Mouse (Mus musculus) heart, postnatal 0 days (tissue): ENCODE measurements around the gene Rufy4. TPM values are rescaled to one million over a fixed set of nuclear protein-coding genes. Genes with fewer than 3 reads are reported as not detected.
"Not testable (repeated sequence)": the region's sequence is repeated elsewhere in the genome, so short reads cannot be mapped to it uniquely, and the experiment has no call there.

ENCODE experiments used
- ATAC-seq: fragments of 200-750 bp; cut with Nextera tagmentation; 2 replicates; pipeline ENCODE4 v1.8.0; 2017; ENCODE audit warnings: low read depth, moderate number of reproducible peaks, moderate library complexity; ENCODE audit not compliant: insufficient read depth
- DNase-seq: peaks from one replicate; pipeline ENCODE4 v3.0.0-alpha.2; 2016; ENCODE audit warnings: low spot score
- H3K27ac ChIP-seq: fragments of 300-500 bp; sonication (generic); 2 replicates; pipeline ENCODE4 v1.5.1; 2014; ENCODE audit warnings: low read depth, mild to moderate bottlenecking
- H3K27me3 ChIP-seq: fragments of 300-500 bp; sonication (generic); 2 replicates; pipeline ENCODE4 v1.6.1; 2014; ENCODE audit warnings: low read length, mixed read lengths; ENCODE audit not compliant: control insufficient read depth, insufficient read depth
- H3K36me3 ChIP-seq: fragments of 300-500 bp; sonication (generic); replicated peaks from 2 replicates; pipeline ENCODE4 v1.6.1; 2014; ENCODE audit warnings: low read length, mixed read lengths; ENCODE audit not compliant: control insufficient read depth, insufficient read depth
- H3K4me1 ChIP-seq: fragments of 300-500 bp; sonication (generic); 2 replicates; pipeline ENCODE4 v1.6.1; 2014; ENCODE audit warnings: antibody characterized with exemption; ENCODE audit not compliant: control insufficient read depth, insufficient read depth
- H3K4me2 ChIP-seq: fragments of 300-500 bp; sonication (generic); 2 replicates; pipeline ENCODE4 v1.6.1; 2014; ENCODE audit warnings: low read depth, mild to moderate bottlenecking, low read length, moderate library complexity
- H3K4me3 ChIP-seq: fragments of 300-500 bp; sonication (generic); 2 replicates; pipeline ENCODE4 v1.5.1; 2014; ENCODE audit warnings: low read depth, low read length
- H3K9ac ChIP-seq: fragments of 300-500 bp; sonication (generic); replicated peaks from 2 replicates; pipeline ENCODE4 v1.6.1; 2014; ENCODE audit warnings: low read depth, low read length, mixed read lengths
- H3K9me3 ChIP-seq: fragments of 300-500 bp; sonication (generic); replicated peaks from 2 replicates; pipeline ENCODE4 v1.6.1; 2016; ENCODE audit warnings: low read length; ENCODE audit not compliant: control insufficient read depth
- CTCF ChIP-seq: IDR thresholded peaks from 2 replicates; pipeline ENCODE4 v1.5.1; 2016; ENCODE audit warnings: antibody characterized with exemption, control low read depth, low read depth
- EP300 ChIP-seq: IDR thresholded peaks from 2 replicates; pipeline ENCODE4 v1.6.1; 2016; ENCODE audit warnings: antibody characterized with exemption, low read depth
- WGBS: fragments of 180-500 bp; shearing (Covaris S2); extraction: QIAGEN DNeasy Blood & Tissue Kit; methylation state at CpG from one replicate; pipeline ENCODE4 v1.1.7; 2014; 5-methylcytosine and 5-hydroxymethylcytosine counted together
- polyA plus RNA-seq: library from polyadenylated mRNA; unstranded; fragments of >200 nt; fragmentation: Nextera tagmentation; extraction: Ambion mirVana; gene quantifications from 2 replicates; pipeline ENCODE4 v1.2.1, GENCODE M21; 2015
- total RNA-seq: library from RNA; depleted of rRNA; stranded (reverse); fragments of >200 nt; gene quantifications from 2 replicates; pipeline ENCODE4 v1.2.3, GENCODE M21; 2014; ENCODE audit warnings: low replicate concordance

The Rufy4 gene
- total and polyA plus RNA-seq, 2 experiments from 2014 or later, result 0.37 TPM; not detected in 1

GRCm38 (mm10) chr1:74153461-74154184 is 28.3 kb downstream of the Rufy4 start, which contains the start of gene Cxcr2:
Gene Cxcr2, plus strand, starts transcription at chr1:74153989.
- ATAC-seq (no peak), DNase-seq (no peak)
- Histone ChIP-seq H3K9me3 (no peaks in the 10 kb centered on the region), H3K4me2 (no peak within 1 kb of the TSS), H3K36me3 (no peaks in the 10 kb centered on the region), H3K9ac (no peak within 1 kb of the TSS), H3K27ac (no peak within 1 kb of the TSS), H3K4me3 (no peak within 1 kb of the TSS), H3K27me3 (no peaks in the 10 kb centered on the region), H3K4me1 (no peaks in the 10 kb centered on the region)
- 66% methylated on average over 8 of the region's 8 CpGs for WGBS
- TF ChIP-seq CTCF (no peak), EP300 (no peak)

GRCm38 (mm10) chr1:74155435-74156012 is 30.2 kb downstream of the Rufy4 start:
- DNase-seq (no peak), ATAC-seq (no peak)
- H3K9ac ChIP-seq, result no peak overlapping the region
- H3K4me3 ChIP-seq, result no peak overlapping the region
- H3K9me3 ChIP-seq, result no peaks in the 10 kb centered on the region
- 86% methylated on average over 6 of the region's 6 CpGs for WGBS
- no peaks in the 10 kb centered on the region for H3K27me3 ChIP-seq
- no peak for TF ChIP-seq CTCF
- no peak for TF ChIP-seq EP300
- no peak overlapping the region for H3K27ac ChIP-seq
- no peak overlapping the region for H3K4me2 ChIP-seq
- no peaks in the 10 kb centered on the region for H3K4me1 ChIP-seq
- H3K36me3 ChIP-seq, result no peaks in the 10 kb centered on the region

DNA sequence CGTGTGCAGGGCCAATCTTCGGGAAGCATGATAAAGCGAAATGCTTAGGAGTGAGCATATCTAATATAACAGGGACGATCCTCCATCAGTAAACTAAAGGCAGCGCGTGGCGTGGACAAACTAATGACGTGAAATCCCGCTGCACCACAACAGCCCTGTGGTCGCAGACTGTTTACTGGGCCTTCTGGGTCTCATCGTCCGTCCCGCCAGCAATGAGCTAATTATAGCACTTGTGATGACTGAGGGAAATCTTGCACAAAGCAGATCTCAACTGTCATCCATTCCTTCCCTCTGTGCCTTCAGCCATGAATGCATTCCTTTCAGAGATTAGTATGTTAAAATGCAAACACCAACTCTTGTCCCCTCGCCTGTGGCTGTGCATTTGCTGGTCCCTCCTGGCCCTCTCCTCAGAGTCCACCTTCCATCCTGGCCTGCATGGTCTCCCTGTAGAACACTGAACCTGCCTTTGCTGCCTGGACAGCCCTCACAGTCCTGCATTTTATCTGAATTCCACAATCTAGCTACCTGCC is 31.1 kb downstream of the Rufy4 start:
- peak overlapping the region; percentile 22; the same call in 1 of the 2 replicates for H3K27ac ChIP-seq
- H3K4me2 ChIP-seq, result no peak overlapping the region
- H3K27me3 ChIP-seq, result no peaks in the 10 kb centered on the region
- H3K9ac ChIP-seq, result no peak overlapping the region
- H3K4me3 ChIP-seq, result no peak overlapping the region
- H3K4me1 ChIP-seq, result no peaks in the 10 kb centered on the region
- no peaks in the 10 kb centered on the region for H3K36me3 ChIP-seq
- no peaks in the 10 kb centered on the region for H3K9me3 ChIP-seq
- ATAC-seq, result peak; percentile 75
- peak; percentile 29 for DNase-seq
- TF ChIP-seq EP300 (no peak), CTCF (no peak)
- WGBS, result 43% methylated on average over 14 of the region's 14 CpGs

GRCm38 (mm10) chr1:74159613-74160012 is 34.3 kb downstream of the Rufy4 start:
- 77% methylated on average over 4 of the region's 5 CpGs for WGBS
- ATAC-seq, H3K9ac ChIP-seq, DNase-seq, H3K4me3 ChIP-seq, H3K27ac ChIP-seq, H3K27me3 ChIP-seq, H3K9me3 ChIP-seq, H3K4me1 ChIP-seq, H3K36me3 ChIP-seq, H3K4me2 ChIP-seq: not testable (repeated sequence)

GRCm38 (mm10) chr1:74160036-74160435 is 34.7 kb downstream of the Rufy4 start:
- no peaks in the 10 kb centered on the region for H3K9me3 ChIP-seq
- H3K4me2 ChIP-seq, result no peak overlapping the region
- DNase-seq (no peak), ATAC-seq (no peak)
- 37% methylated on average over 2 of the region's 2 CpGs for WGBS
- no peaks in the 10 kb centered on the region for H3K4me1 ChIP-seq
- TF ChIP-seq EP300 (no peak), CTCF (no peak)
- H3K27me3 ChIP-seq, result no peaks in the 10 kb centered on the region
- no peak overlapping the region for H3K9ac ChIP-seq
- H3K27ac ChIP-seq, result no peak overlapping the region
- no peaks in the 10 kb centered on the region for H3K36me3 ChIP-seq
- H3K4me3 ChIP-seq, result no peak overlapping the region
